ENCODE assay signal across 7 mouse cellular contexts in genomic region chr5:146385989-146386388, GRCm38 (mm10). TPM values are rescaled to one million over a fixed set of nuclear protein-coding genes. Genes with fewer than 3 reads are reported as not detected.
DNase-seq lines count a peak whose midpoint lies in the region; ATAC-seq lines count a peak whose summit lies in the region.

No protein-coding gene starts in this region.

- intact Hi-C loops in left cerebral cortex, postnatal 25 days (cut with DNase I): loop anchor here (2.0 to 10.0 kb wide), 4 partner anchors 25 to 89 kb away; no protein-coding TSS in a partner anchor

- H3K4me2 ChIP-seq in forebrain, embryonic 11.5 days (ENCODE audit: low read depth, low read length, severe bottlenecking): peak overlapping the region; percentile 55
- H3K4me2 ChIP-seq in limb, embryonic 13.5 days (replicated peaks): peak overlapping the region; percentile 84

- H3K9me3 ChIP-seq in forebrain, embryonic 11.5 days (ENCODE audit: control insufficient read depth, low read length): peaks cover 5% of the 10 kb centered on the region; the same call in 1 of the 2 replicates
- no peaks in the 10 kb centered on the region for H3K9me3 ChIP-seq in limb, embryonic 13.5 days

- no peak for ATAC-seq in forebrain, embryonic 11.5 days (replicated peaks; ENCODE audit: low FRiP score)
- no peak for ATAC-seq in limb, embryonic 13.5 days (ENCODE audit: low FRiP score, low read depth)

- H3K27ac ChIP-seq in forebrain, embryonic 11.5 days (ENCODE audit: low read depth, low read length): no peak overlapping the region
- H3K27ac ChIP-seq in limb, embryonic 13.5 days: no peak overlapping the region

- H3K4me1 ChIP-seq in forebrain, embryonic 11.5 days (replicated peaks; ENCODE audit: control insufficient read depth, insufficient read depth, low read length): no peaks in the 10 kb centered on the region; the same call in 1 of the 2 replicates
- H3K4me1 ChIP-seq in limb, embryonic 13.5 days: peaks cover 7% of the 10 kb centered on the region

- WGBS in forebrain, embryonic 11.5 days: 2% methylated on average over 13 of the region's 13 CpGs
- WGBS in limb, embryonic 13.5 days: 14% methylated on average over 13 of the region's 13 CpGs

- no peaks in the 10 kb centered on the region for H3K27me3 ChIP-seq in forebrain, embryonic 11.5 days (ENCODE audit: control insufficient read depth, insufficient read depth, low read length)
- H3K27me3 ChIP-seq in limb, embryonic 13.5 days: no peaks in the 10 kb centered on the region

- DNase-seq in retina, embryonic 14.5 days (ENCODE audit: low spot score): peak; percentile 23
- DNase-seq in retina, postnatal 1 day: no peak
- peak; percentile 49 for DNase-seq in forebrain, embryonic 11.5 days (ENCODE audit: low spot score)
- DNase-seq in urinary bladder, postnatal 14 days (ENCODE audit: low spot score): no peak
- no peak for DNase-seq in ovary, adult 18-20 months (ENCODE audit: low spot score)
- no peak for DNase-seq in left cerebral cortex, postnatal 25 days (ENCODE audit: low spot score in 2 of 2)

- peak overlapping the region; percentile 73 for H3K9ac ChIP-seq in forebrain, embryonic 11.5 days (ENCODE audit: low read length)
- peak overlapping the region; percentile 81 for H3K9ac ChIP-seq in limb, embryonic 13.5 days

- no peaks in the 10 kb centered on the region; the same call in 1 of the 2 replicates for H3K36me3 ChIP-seq in forebrain, embryonic 11.5 days (ENCODE audit: control insufficient read depth, insufficient read depth, low read length)
- no peaks in the 10 kb centered on the region for H3K36me3 ChIP-seq in limb, embryonic 13.5 days

- H3K4me3 ChIP-seq in forebrain, embryonic 11.5 days (ENCODE audit: low read depth, low read length): peak overlapping the region; percentile 67
- peak overlapping the region; percentile 70 for H3K4me3 ChIP-seq in limb, embryonic 13.5 days

RNA-seq across cellular contexts. Expression of gene Wasf3, which starts 1.2 kb away (rescaled TPM):
- polyA plus RNA-seq in forebrain, embryonic 11.5 days (2014; fragmentation: Nextera tagmentation; extraction: Ambion mirVana): 4.8 and 5.1 TPM in 2 replicates
- polyA plus RNA-seq in limb, embryonic 13.5 days (2015; fragmentation: Nextera tagmentation; extraction: Ambion mirVana): 3.7 and 4.5 TPM in 2 replicates
- 10 to 100 TPM; 90.2 to 95.3 TPM for total RNA-seq in left cerebral cortex, postnatal 25 days (2021)

Comparison
In these comparisons a context has a peak if more than half of its experiments do, and no peak if none do; other contexts are left out.
1. DNase-seq: peak in retina, embryonic 14.5 days (single experiment) and forebrain, embryonic 11.5 days (single experiment); none in retina, postnatal 1 day (single experiment), urinary bladder, postnatal 14 days (single experiment), ovary, adult 18-20 months (single experiment) and left cerebral cortex, postnatal 25 days (0 of 2).